Comparison of ENCODE assay signal across 13 mouse cellular contexts in the genomic region with DNA sequence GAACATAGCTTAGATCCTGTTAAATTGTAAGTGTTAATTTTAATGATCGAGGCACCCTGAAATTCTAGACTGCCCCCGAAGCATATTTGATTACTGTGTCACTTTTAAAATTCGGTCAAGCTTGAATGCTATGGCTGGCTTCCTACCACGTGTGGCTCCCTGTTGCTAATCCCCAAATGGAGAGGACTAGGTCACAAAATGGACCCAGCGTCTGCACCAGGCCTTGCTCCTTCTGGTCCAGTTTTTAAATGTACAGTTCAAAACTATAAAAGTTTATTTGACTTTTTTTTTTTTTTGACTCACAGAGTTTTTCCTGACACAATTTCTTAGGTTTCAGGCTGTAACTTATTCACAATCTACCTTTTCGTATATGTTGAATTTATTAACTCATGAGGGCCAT. TPM values are rescaled to one million over a fixed set of nuclear protein-coding genes. Genes with fewer than 3 reads are reported as not detected.
DNase-seq lines count a peak whose midpoint lies in the region; ATAC-seq and TF ChIP-seq lines count a peak whose summit lies in the region.
"Had no signal": no experiment of that assay in that cellular context is flagged by ENCODE, and none has a peak within 500 bp of the region (broad histone marks: within the 10 kb centered on the region; RNA-seq: fewer than 3 reads in every experiment).

No protein-coding gene starts in this region.

- no peak for TF ChIP-seq CTCF in lung, postnatal 0 days (IDR thresholded peaks at IDR 0.05)
- TF ChIP-seq CTCF in stomach, postnatal 0 days (IDR thresholded peaks at IDR 0.05; ENCODE audit: low read depth) = no peak

- TF ChIP-seq EP300 in lung, postnatal 0 days (IDR thresholded peaks at IDR 0.05) = no peak
- TF ChIP-seq EP300 in stomach, postnatal 0 days (optimal IDR thresholded peaks at IDR 0.05) = no peak

- WGBS in lung, postnatal 0 days = 52% methylated on average over 6 of the region's 6 CpGs
- WGBS in liver, embryonic 11.5 days = 81% methylated on average over 6 of the region's 6 CpGs
- WGBS in stomach, postnatal 0 days = 52% methylated on average over 6 of the region's 6 CpGs
- WGBS in hindbrain, embryonic 14.5 days = 76% methylated on average over 6 of the region's 6 CpGs

- H3K4me3 ChIP-seq in lung, postnatal 0 days (ENCODE audit: low read depth, low read length) = 0 out of 2 replicates have a peak overlapping the region, but pooled peaks have one; percentile 3
- H3K4me3 ChIP-seq in liver, embryonic 11.5 days (ENCODE audit: low read depth, low read length) = peak overlapping the region; percentile 29
- H3K4me3 ChIP-seq in stomach, postnatal 0 days (ENCODE audit: low read depth, low read length) = peak overlapping the region; percentile 27; the same call in 1 of the 2 replicates
- no peak overlapping the region for H3K4me3 ChIP-seq in hindbrain, embryonic 14.5 days (replicated peaks; ENCODE audit: low read length)

- H3K4me2 ChIP-seq in lung, postnatal 0 days (replicated peaks; ENCODE audit: low read depth, low read length) = peak overlapping the region; percentile 35
- peak overlapping the region; percentile 19 for H3K4me2 ChIP-seq in liver, embryonic 11.5 days
- H3K4me2 ChIP-seq in stomach, postnatal 0 days (replicated peaks; ENCODE audit: low read depth) = peak overlapping the region; percentile 29; the same call in 1 of the 2 replicates
- H3K4me2 ChIP-seq in hindbrain, embryonic 14.5 days (replicated peaks) = no peak overlapping the region

- no peaks in the 10 kb centered on the region for H3K4me1 ChIP-seq in lung, postnatal 0 days (ENCODE audit: insufficient read depth, low read depth, low read length)
- peaks cover 6% of the 10 kb centered on the region; the same call in 1 of the 2 replicates for H3K4me1 ChIP-seq in liver, embryonic 11.5 days (replicated peaks; ENCODE audit: control insufficient read depth, insufficient read depth, low read length)
- no peaks in the 10 kb centered on the region for H3K4me1 ChIP-seq in stomach, postnatal 0 days (replicated peaks; ENCODE audit: control insufficient read depth, insufficient read depth)
- no peaks in the 10 kb centered on the region for H3K4me1 ChIP-seq in hindbrain, embryonic 14.5 days (replicated peaks; ENCODE audit: control insufficient read depth, insufficient read depth, low read length)
- H3K4me1 ChIP-seq: embryonic facial prominence, embryonic 12.5 days had no signal

- DNase-seq in kidney, adult 9 months = peak; percentile 30
- DNase-seq in kidney, postnatal 14 days = no peak
- DNase-seq in lung, postnatal 0 days (ENCODE audit: low spot score) = peak; percentile 38
- DNase-seq in lung, postnatal 36 days = no peak
- no peak for DNase-seq in liver, embryonic 11.5 days (ENCODE audit: low spot score)
- peak; percentile 33 for DNase-seq in stomach, postnatal 0 days (ENCODE audit: low spot score)
- DNase-seq in spleen, postnatal 36 days (ENCODE audit: low spot score in 2 of 2) = no peak
- no peak for DNase-seq in hindbrain, embryonic 14.5 days (ENCODE audit: low spot score)
- DNase-seq: right cerebral cortex, postnatal 4 days had no signal

- no peaks in the 10 kb centered on the region for H3K27me3 ChIP-seq in lung, postnatal 0 days (replicated peaks; ENCODE audit: insufficient read depth, low read length)
- no peaks in the 10 kb centered on the region for H3K27me3 ChIP-seq in liver, embryonic 11.5 days (replicated peaks; ENCODE audit: control insufficient read depth, insufficient read depth, low read length)
- no peaks in the 10 kb centered on the region for H3K27me3 ChIP-seq in stomach, postnatal 0 days (ENCODE audit: control insufficient read depth, insufficient read depth, low read length)
- peaks cover 24% of the 10 kb centered on the region for H3K27me3 ChIP-seq in hindbrain, embryonic 14.5 days (ENCODE audit: control insufficient read depth, insufficient read depth, low read length)

- no peaks in the 10 kb centered on the region for H3K36me3 ChIP-seq in lung, postnatal 0 days (ENCODE audit: insufficient read depth, low read length)
- H3K36me3 ChIP-seq in liver, embryonic 11.5 days (ENCODE audit: control insufficient read depth, insufficient read depth, low read length) = no peaks in the 10 kb centered on the region
- no peaks in the 10 kb centered on the region for H3K36me3 ChIP-seq in stomach, postnatal 0 days (ENCODE audit: control insufficient read depth, insufficient read depth, low read length)
- no peaks in the 10 kb centered on the region for H3K36me3 ChIP-seq in hindbrain, embryonic 14.5 days (replicated peaks; ENCODE audit: control insufficient read depth, insufficient read depth)
- H3K36me3 ChIP-seq: embryonic facial prominence, embryonic 12.5 days; heart, embryonic 15.5 days; limb, embryonic 12.5 days had no signal

- no peak overlapping the region for H3K9ac ChIP-seq in lung, postnatal 0 days (replicated peaks; ENCODE audit: low read depth)
- H3K9ac ChIP-seq in liver, embryonic 11.5 days (ENCODE audit: low read depth, low read length) = no peak overlapping the region
- H3K9ac ChIP-seq in stomach, postnatal 0 days (ENCODE audit: low read length) = no peak overlapping the region
- no peak overlapping the region for H3K9ac ChIP-seq in hindbrain, embryonic 14.5 days
- H3K9ac ChIP-seq: embryonic facial prominence, embryonic 12.5 days; heart, embryonic 15.5 days; limb, embryonic 12.5 days had no signal

- no peaks in the 10 kb centered on the region for H3K9me3 ChIP-seq in lung, postnatal 0 days (ENCODE audit: low read length)
- no peaks in the 10 kb centered on the region for H3K9me3 ChIP-seq in liver, embryonic 11.5 days (ENCODE audit: control insufficient read depth, low read length)
- H3K9me3 ChIP-seq in stomach, postnatal 0 days (ENCODE audit: control insufficient read depth, low read length) = no peaks in the 10 kb centered on the region
- H3K9me3 ChIP-seq in hindbrain, embryonic 14.5 days (ENCODE audit: control insufficient read depth, low read length) = no peaks in the 10 kb centered on the region
- H3K9me3 ChIP-seq: embryonic facial prominence, embryonic 12.5 days; heart, embryonic 15.5 days; limb, embryonic 12.5 days had no signal

- no peak overlapping the region for H3K27ac ChIP-seq in lung, postnatal 0 days (ENCODE audit: low read length)
- H3K27ac ChIP-seq in liver, embryonic 11.5 days (ENCODE audit: low read depth, low read length) = no peak overlapping the region
- H3K27ac ChIP-seq in stomach, postnatal 0 days (replicated peaks) = no peak overlapping the region
- no peak overlapping the region for H3K27ac ChIP-seq in hindbrain, embryonic 14.5 days
- H3K27ac ChIP-seq: embryonic facial prominence, embryonic 12.5 days; heart, embryonic 15.5 days; limb, embryonic 12.5 days had no signal

- ATAC-seq in lung, postnatal 0 days = no peak
- ATAC-seq in liver, embryonic 11.5 days (replicated peaks; ENCODE audit: low FRiP score) = no peak
- ATAC-seq in stomach, postnatal 0 days (ENCODE audit: low FRiP score, low TSS enrichment) = no peak
- ATAC-seq in hindbrain, embryonic 14.5 days (ENCODE audit: low FRiP score) = no peak
- ATAC-seq: CD4-positive, CD25-positive, alpha-beta regulatory T cell, adult 4 months had no signal

RNA-seq across cellular contexts. Expression of gene Rnf43, which starts 2.7 kb away (rescaled TPM):
- 4.6 and 6.6 TPM in 2 replicates for polyA plus RNA-seq in lung, postnatal 0 days (2015; fragmentation: Nextera tagmentation; extraction: Ambion mirVana)
- 8.2 and 10.0 TPM in 2 replicates for polyA plus RNA-seq in liver, embryonic 11.5 days (2014; fragmentation: Nextera tagmentation; extraction: Ambion mirVana)
- 6.6 and 7.4 TPM in 2 replicates for polyA plus RNA-seq in stomach, postnatal 0 days (2015; fragmentation: Nextera tagmentation; extraction: Ambion mirVana)
- polyA plus RNA-seq in hindbrain, embryonic 14.5 days (2014; fragmentation: Nextera tagmentation; extraction: Ambion mirVana) = 0.83 and 0.84 TPM in 2 replicates

RNA-seq across cellular contexts. Expression of gene Hsf5, which starts 48.3 kb away (rescaled TPM):
- polyA plus RNA-seq in lung, postnatal 0 days (2015; fragmentation: Nextera tagmentation; extraction: Ambion mirVana) = 0.05 and 0.11 TPM in 2 replicates
- 0.08 and 0.10 TPM in 2 replicates for polyA plus RNA-seq in liver, embryonic 11.5 days (2014; fragmentation: Nextera tagmentation; extraction: Ambion mirVana)
- polyA plus RNA-seq in stomach, postnatal 0 days (2015; fragmentation: Nextera tagmentation; extraction: Ambion mirVana) = 0.12 TPM in 1 of 2 replicates, not detected in the other
- polyA plus RNA-seq in hindbrain, embryonic 14.5 days (2014; fragmentation: Nextera tagmentation; extraction: Ambion mirVana) = 0.31 and 0.33 TPM in 2 replicates

Comparison
In these comparisons a context has a peak if more than half of its experiments do, and no peak if none do; other contexts are left out.
1. DNase-seq: peak in kidney, adult 9 months (single experiment), lung, postnatal 0 days (single experiment) and stomach, postnatal 0 days (single experiment); none in kidney, postnatal 14 days (single experiment), lung, postnatal 36 days (single experiment), liver, embryonic 11.5 days (single experiment), spleen, postnatal 36 days (0 of 2) and hindbrain, embryonic 14.5 days (single experiment).